Mouse (Mus musculus) T-helper 1 cell (primary cell): ENCODE data around the gene Rundc3a.
"Not testable (repeated sequence)": the region's sequence is repeated elsewhere in the genome, so short reads cannot be mapped to it uniquely, and the experiment has no call there.

Experiments used
- in situ Hi-C: fragments of 300-600 bp; cut with MboI, MseI; formaldehyde crosslinking; loops from one replicate; pipeline ENCODE4 v1.15.1; 2025; ENCODE audit warnings: high pct_unique_total_duplicates

Gene Rundc3a

DNA sequence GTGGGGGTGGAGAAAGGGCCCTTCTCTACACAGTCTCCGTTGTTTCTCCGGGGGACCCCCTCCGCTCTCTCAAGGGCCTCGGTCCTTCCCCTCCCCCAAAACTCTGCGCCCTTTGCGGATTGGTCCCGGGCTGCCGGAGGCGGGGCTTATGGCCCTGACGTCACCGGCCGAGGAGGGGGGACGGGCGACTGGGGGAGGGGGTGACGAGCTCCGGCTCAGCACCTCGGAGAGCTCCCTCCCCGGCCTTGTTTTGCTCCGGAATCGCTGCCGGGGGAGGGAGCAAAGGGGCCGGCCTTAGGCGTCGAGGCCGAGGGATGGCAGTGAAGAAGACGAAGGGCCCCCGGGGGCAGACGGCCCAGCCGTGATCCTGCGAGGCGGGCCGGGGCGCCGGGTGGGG is at the start of gene Rundc3a:
TSS of gene Rundc3a (plus strand) at position 166 of the 397 bp plus-strand sequence.
- in situ Hi-C loops: no loop called here

- in situ Hi-C loops: no loop called here
Measured at GRCm38 (mm10) chr11:102344458-102344857, 48.7 kb upstream of the Rundc3a start.

DNA sequence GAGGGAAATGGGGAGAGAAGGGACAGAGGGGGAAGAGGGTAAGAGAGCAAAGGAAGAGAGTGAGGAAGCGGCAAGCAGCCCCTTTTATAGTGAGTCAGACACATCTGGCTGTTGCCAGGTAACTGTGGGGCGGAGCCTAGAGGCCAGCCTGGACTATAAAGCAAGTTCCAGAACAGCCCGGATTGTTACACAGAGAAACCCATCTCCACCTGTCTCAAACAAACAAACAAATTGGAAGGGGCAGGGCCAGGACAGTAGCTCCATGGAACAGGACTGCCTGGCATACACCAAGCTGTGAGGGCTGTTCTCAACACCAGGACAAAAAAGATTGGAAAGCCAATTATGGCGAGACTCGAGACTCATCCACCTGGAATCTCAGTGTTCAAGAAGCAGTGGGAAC is 46.3 kb upstream of the Rundc3a start:
- in situ Hi-C loops: no loop called here

- in situ Hi-C loops: no loop called here
Measured at GRCm38 (mm10) chr11:102347683-102348082, 45.5 kb upstream of the Rundc3a start.

- in situ Hi-C loops: no loop called here
Measured at GRCm38 (mm10) chr11:102348101-102348585, 45.1 kb upstream of the Rundc3a start.

DNA sequence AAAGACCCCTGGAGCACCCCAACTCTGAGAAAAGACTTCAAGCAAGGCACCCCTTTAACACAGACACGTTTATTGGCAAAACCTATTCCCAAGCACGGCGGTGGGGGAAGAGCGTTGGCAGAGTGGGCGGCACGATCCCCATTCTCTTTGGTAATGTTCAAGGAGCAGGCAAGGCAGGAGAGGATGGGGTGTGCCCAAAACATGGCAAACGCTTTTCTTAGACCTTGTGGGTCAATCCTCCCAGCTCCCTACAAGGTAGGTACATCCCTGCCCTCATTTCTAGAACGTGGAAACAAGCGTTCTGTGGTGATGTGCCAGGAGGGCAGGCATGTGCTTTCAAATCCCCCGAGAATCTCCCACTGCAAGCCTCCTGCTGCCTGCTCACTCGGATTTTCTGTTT is 44.4 kb upstream of the Rundc3a start:
- in situ Hi-C loops: no loop called here

GRCm38 (mm10) chr11:102349189-102349954 is 43.8 kb upstream of the Rundc3a start:
- in situ Hi-C loops: no loop called here

DNA sequence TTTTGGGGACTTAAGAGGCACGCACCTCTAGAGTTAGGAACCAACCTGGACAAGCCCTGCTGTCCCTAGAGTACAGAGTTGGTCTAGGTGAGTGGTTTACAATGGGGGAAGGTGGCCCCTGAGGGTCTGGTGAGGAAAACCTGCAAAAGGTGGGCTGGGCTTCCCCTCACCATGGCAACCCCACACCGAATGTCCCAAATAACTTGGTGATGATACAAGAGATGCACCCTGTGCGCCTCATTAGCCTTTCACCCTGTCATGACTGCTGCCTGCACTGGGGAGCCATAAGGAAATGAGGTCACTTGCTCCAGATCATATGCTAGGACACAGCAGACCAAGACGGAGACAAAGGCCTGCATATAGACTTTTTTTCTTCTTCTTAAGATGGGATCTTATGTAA is 42.8 kb upstream of the Rundc3a start:
- in situ Hi-C loops: no loop called here

DNA sequence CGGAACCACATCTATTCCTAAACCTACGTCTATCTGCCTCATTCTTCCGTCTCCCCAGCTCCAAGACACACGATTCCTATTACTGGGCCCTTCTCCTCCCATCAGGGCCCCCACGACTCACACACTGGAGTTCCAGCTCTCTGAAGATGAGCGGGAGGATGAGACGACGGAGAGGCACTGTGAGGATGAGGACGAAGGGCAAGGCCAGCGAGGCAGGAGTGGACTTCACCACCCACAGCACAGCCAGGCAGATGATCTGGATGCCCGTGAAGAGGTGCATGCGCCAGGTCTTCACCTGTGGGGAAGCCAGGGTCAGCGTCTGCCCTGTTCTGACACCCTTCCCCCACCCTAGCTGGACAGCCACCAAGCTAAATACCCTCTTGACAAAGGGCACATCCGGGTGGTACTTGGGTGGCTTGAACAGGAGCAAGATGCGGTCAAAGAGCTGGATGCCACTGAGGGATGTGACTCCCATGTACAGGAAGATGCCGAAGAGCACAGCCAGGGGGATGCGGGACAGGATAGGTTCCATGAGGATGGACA is 42.2 kb upstream of the Rundc3a start:
- in situ Hi-C loops: no loop called here

DNA sequence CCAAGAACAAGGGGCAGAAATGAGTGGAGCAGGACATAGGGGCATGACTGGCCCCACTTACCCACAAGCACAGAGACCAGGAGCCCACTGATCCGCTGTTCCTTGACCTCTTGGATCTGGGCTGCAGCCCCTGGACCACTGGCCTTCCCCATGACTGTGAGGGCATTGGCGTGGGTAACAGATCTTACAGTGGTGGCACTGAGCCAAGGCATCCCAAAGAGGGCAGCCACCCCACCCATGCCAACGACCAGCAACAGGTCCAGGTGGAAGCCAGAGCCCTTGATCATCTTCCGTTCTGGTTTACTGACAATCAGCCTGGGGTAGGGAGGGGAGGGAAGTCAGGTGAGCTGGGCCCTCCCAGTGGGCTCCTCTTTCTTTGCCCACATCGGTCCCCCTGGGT is 40.8 kb upstream of the Rundc3a start:
- in situ Hi-C loops: no loop called here

DNA sequence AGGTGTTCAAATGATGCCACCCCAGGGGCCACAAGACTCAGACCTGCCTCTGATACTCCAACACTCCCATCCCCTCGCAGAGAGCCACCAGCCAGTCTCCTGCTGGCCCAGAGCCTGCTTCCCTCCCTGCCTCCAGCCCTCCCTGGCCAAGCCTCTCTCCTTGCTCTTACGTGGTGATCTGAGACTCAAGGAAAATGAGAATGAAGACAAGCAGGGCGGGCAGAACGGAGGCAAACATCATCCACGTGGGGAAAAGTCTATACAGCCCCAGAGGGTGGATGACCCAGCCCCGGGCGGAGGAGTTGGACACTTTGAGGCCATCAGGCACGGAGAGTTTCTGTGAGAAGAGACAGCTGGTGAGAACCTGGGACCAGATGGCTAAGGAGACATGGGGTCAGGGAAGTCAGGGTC is 40.2 kb upstream of the Rundc3a start:
- in situ Hi-C loops: no loop called here

DNA sequence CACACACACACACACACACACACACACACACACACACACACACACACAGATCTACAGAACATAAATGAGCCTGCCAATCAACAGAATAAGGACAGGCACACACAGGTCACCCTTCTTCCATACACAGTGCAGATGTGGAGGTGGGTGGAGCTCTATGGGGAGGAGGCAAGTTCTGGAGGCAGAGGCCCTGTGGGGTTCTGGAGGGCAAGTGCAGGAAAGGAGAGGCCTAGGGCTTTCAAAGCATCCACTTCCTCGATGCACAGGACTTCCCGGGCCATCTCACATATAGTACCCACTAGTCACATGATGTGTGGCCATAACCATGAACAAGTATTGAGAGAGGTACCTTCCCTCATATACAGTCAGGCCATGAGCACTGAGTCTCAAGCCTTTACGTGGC is 37.7 kb upstream of the Rundc3a start:
- in situ Hi-C loops: no loop called here

- in situ Hi-C loops: no loop called here
Measured at GRCm38 (mm10) chr11:102356190-102356589, 37.0 kb upstream of the Rundc3a start.

GRCm38 (mm10) chr11:102356636-102357350 is 36.4 kb upstream of the Rundc3a start:
- in situ Hi-C loops: no loop called here

GRCm38 (mm10) chr11:102358365-102358764 is 34.8 kb upstream of the Rundc3a start:
- in situ Hi-C loops: no loop called here

GRCm38 (mm10) chr11:102361776-102362495 is 31.3 kb upstream of the Rundc3a start:
- in situ Hi-C loops: no loop called here

DNA sequence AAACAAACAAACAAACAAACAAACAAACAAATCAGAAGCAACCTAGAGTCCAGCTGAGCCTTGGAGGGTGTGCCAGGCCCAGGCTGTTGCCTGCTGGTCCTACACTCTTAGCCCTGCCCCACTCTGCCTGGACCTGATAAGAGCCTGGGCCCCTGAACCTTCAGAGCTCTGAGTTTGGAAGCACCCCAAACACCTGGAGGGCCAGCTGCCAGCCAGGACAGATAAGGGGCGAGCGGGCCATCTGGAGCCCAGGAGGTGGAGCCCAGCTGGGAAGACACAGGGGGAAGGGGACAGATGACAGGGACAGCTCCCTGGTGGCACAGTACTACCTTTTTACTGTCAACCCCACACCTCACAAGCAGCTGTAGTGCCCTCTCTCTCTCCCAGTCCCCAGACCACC is 29.6 kb upstream of the Rundc3a start:
- in situ Hi-C loops: no loop called here

DNA sequence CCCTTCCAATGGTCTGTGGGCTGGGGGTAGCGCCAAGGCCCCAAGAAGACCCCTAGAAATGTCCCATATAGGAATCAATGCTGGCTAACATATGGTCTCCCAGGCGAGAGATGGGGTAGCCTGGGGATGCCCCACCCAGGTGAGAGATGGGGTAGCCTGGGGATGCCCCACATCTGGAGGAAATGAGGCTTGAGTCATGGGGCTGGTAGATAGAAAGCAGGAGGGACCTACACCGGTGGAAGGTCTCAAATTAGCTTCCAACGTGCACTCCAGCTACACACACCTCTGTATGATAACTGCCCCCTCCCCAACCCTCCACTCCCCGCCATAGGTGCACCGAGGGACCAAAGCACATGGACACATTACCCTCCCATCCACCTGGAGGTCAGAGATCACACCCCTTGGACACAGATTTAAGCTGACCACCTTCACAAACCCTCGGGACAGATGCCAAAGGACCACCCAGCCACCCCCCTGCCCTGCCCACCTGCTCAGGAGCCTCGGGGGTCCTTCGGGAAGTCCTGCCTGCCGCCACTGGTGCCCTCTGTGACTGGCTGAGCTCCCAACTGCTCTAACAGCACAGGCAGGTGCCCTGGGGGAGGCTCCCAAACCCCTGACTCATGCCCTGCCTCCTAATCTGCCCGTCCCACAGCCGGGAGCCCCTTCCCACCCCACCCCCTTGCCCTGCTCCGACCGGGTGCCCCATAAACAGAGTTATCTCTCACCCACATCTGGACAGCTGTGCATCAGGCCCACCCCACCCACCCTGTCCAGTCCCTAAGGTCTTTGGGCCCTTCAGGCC is 28.4 kb upstream of the Rundc3a start:
- in situ Hi-C loops: no loop called here

DNA sequence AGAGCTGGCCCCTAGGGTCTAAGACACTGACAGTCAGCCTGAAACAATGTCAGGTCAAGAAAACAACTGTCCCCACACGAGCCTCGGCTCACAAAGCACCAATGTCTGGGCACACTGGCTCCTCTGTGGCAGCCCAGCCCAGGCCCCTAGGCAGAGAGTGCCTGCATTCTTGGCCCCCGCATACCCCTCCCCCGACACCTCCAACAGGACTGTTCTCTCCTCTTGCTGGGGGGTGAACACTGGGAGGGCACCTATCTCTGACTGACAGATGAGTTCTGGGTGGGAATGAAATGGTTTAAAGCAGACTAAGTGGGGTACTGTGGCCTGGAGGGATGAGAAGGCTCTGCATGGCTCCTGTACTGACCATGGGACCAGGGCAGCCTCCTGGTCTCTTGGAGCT is 27.5 kb upstream of the Rundc3a start:
- in situ Hi-C loops: no loop called here

DNA sequence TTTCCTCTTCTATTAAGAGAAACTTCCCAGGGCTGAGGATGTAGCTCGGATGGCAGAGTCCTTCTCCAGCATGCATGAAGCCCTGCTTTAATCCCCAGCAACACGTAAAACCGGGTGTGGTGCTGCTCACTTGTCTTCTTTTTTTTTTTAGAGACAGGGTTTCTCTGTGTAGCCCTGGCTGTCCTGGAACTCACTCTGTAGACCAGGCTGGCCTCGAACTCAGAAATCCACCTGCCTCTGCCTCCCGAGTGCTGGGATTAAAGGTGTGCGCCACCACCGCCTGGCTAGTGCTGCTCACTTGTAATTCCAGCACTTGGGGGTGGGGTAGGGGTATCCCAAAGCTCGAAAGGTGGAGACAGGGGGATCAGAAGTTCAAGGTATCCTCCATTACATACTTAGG is 27.1 kb upstream of the Rundc3a start, which contains the start of gene Slc4a1:
TSS of gene Slc4a1 (minus strand) at position 101 of the 400 bp plus-strand sequence.
- in situ Hi-C loops: not testable (repeated sequence)
